Mouse (Mus musculus) heart, embryonic 12.5 days (tissue): Measurements from ENCODE around the gene Mettl6. TPM values are rescaled to one million over a fixed set of nuclear protein-coding genes. Genes with fewer than 3 reads are reported as not detected.

Experiments used
- ATAC-seq: fragments of 200-750 bp; cut with Nextera tagmentation; 2 replicates; pipeline ENCODE4 v1.8.0; 2017; ENCODE audit warnings: moderate TSS enrichment, moderate library complexity; ENCODE audit not compliant: insufficient number of reproducible peaks, low FRiP score
- H3K27ac ChIP-seq: fragments of 300-500 bp; sonication (generic); 2 replicates; pipeline ENCODE4 v1.5.1; 2016; ENCODE audit warnings: mild to moderate bottlenecking, moderate library complexity; ENCODE audit not compliant: poor library complexity, severe bottlenecking
- H3K27me3 ChIP-seq: fragments of 300-500 bp; sonication (generic); replicated peaks from 2 replicates; pipeline ENCODE4 v1.6.1; 2016; ENCODE audit warnings: mild to moderate bottlenecking, moderate library complexity
- H3K36me3 ChIP-seq: fragments of 300-500 bp; sonication (generic); 2 replicates; pipeline ENCODE4 v1.6.1; 2016; ENCODE audit warnings: mild to moderate bottlenecking, moderate library complexity
- H3K4me1 ChIP-seq: fragments of 300-500 bp; sonication (generic); replicated peaks from 2 replicates; pipeline ENCODE4 v1.6.1; 2016; ENCODE audit warnings: mild to moderate bottlenecking
- H3K4me2 ChIP-seq: fragments of 300-500 bp; sonication (generic); 2 replicates; pipeline ENCODE4 v1.6.1; 2016; ENCODE audit warnings: mild to moderate bottlenecking, moderate library complexity
- H3K4me3 ChIP-seq: fragments of 300-500 bp; sonication (generic); 2 replicates; pipeline ENCODE4 v1.5.1; 2016; ENCODE audit warnings: mild to moderate bottlenecking
- H3K9ac ChIP-seq: fragments of 300-500 bp; sonication (generic); 2 replicates; pipeline ENCODE4 v1.6.1; 2016; ENCODE audit warnings: mild to moderate bottlenecking, moderate library complexity
- H3K9me3 ChIP-seq: fragments of 300-500 bp; sonication (generic); replicated peaks from 2 replicates; pipeline ENCODE4 v1.6.1; 2016; ENCODE audit warnings: mild to moderate bottlenecking, moderate library complexity
- WGBS: fragments of 180-500 bp; shearing (Covaris S2); methylation state at CpG from one replicate; pipeline ENCODE4 v1.1.7; 2016; 5-methylcytosine and 5-hydroxymethylcytosine counted together
- polyA plus RNA-seq: library from polyadenylated mRNA; unstranded; fragments of >200 nt; fragmentation: Nextera tagmentation; extraction: Ambion mirVana; gene quantifications from 2 replicates; pipeline ENCODE4 v1.2.1, GENCODE M21; 2016

Gene Mettl6
- polyA plus RNA-seq, result 46.4 and 49.7 TPM in 2 replicates

GRCm38 (mm10) chr14:31494975-31495455, at the start of gene Mettl6:
Gene Mettl6 (minus strand): TSS chr14:31495040.
- ATAC-seq, result peak; percentile 90
- Histone ChIP-seq H3K4me3 (peak within 1 kb of the TSS; percentile 89), H3K36me3 (peaks cover 43% of the 10 kb centered on the region), H3K4me2 (peak within 1 kb of the TSS; percentile 93), H3K4me1 (peaks cover 34% of the 10 kb centered on the region), H3K27me3 (no peaks in the 10 kb centered on the region), H3K27ac (peak within 1 kb of the TSS; percentile 83), H3K9me3 (no peaks in the 10 kb centered on the region), H3K9ac (peak within 1 kb of the TSS; percentile 90)
- under 1% methylated on average over 49 of the region's 49 CpGs for WGBS

DNA sequence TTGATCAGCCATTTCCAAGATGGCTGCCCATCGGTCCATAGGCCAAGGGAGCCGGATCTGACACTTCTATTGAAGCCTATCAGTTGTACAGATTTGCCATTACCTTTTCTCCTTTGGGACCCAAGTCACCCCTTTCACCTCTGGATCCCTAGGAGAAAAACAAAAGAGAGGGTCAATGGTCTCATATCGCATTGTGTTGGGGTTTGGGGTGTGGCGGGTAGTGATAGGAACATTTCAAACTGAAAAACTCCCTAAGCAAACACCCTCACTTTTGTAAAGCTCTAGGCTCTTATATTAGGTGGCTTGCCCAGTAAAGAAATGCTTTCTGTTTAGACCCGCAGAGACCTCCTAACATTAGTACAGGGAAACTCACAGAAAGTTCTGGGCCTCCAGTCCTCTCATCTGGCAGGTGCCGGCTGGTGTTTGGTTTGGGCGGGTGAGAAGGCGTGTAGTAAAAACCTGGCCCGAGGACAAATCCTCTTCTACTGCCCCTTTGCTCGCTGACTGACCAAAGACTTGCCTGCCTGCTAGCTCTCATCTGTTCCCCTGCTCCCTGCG, 49.1 kb upstream of the Mettl6 start:
- ATAC-seq, result no peak
- H3K27me3 ChIP-seq, result peaks cover 17% of the 10 kb centered on the region
- H3K4me3 ChIP-seq, result no peak overlapping the region
- H3K36me3 ChIP-seq, result peaks cover 6% of the 10 kb centered on the region; the same call in 1 of the 2 replicates
- peaks cover 6% of the 10 kb centered on the region; the same call in 1 of the 2 replicates for H3K9me3 ChIP-seq
- no peak overlapping the region for H3K9ac ChIP-seq
- no peak overlapping the region for H3K27ac ChIP-seq
- H3K4me2 ChIP-seq, result no peak overlapping the region
- H3K4me1 ChIP-seq, result peaks cover 10% of the 10 kb centered on the region; the same call in 1 of the 2 replicates
- 78% methylated on average over 11 of the region's 11 CpGs for WGBS

DNA sequence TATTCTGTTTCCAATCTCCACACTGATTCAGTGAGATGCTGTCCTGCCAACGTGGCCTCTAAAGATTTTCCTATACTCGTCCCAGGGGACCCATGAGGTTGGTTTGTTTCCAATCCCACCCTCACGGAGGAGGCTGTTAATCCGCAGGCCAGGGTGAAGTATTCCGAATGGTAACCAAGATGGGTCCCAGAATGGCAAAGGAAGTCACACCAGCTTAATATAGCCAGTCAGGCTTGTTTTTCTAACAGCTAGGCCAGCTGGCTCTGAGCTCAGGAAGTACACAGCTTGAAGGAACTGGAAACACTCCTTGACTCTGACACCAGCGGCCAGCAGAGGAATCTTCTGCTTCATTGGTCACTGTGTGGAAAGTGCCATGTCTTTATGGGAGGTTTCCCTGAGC, 42.5 kb upstream of the Mettl6 start:
- no peaks in the 10 kb centered on the region for H3K9me3 ChIP-seq
- H3K9ac ChIP-seq, result no peak overlapping the region
- no peaks in the 10 kb centered on the region for H3K27me3 ChIP-seq
- H3K27ac ChIP-seq, result no peak overlapping the region
- WGBS, result 60% methylated on average over 6 of the region's 6 CpGs
- H3K4me1 ChIP-seq, result no peaks in the 10 kb centered on the region
- no peak overlapping the region for H3K4me3 ChIP-seq
- H3K36me3 ChIP-seq, result no peaks in the 10 kb centered on the region
- ATAC-seq, result no peak; the same call in 1 of the 2 replicates
- H3K4me2 ChIP-seq, result no peak overlapping the region

GRCm38 (mm10) chr14:31532656-31533055, 37.8 kb upstream of the Mettl6 start:
- Histone ChIP-seq H3K4me2 (no peak overlapping the region), H3K9ac (no peak overlapping the region), H3K27ac (no peak overlapping the region), H3K4me3 (no peak overlapping the region), H3K36me3 (no peaks in the 10 kb centered on the region), H3K9me3 (no peaks in the 10 kb centered on the region), H3K4me1 (no peaks in the 10 kb centered on the region), H3K27me3 (no peaks in the 10 kb centered on the region)
- ATAC-seq, result no peak
- 58% methylated on average over 3 of the region's 3 CpGs for WGBS

DNA sequence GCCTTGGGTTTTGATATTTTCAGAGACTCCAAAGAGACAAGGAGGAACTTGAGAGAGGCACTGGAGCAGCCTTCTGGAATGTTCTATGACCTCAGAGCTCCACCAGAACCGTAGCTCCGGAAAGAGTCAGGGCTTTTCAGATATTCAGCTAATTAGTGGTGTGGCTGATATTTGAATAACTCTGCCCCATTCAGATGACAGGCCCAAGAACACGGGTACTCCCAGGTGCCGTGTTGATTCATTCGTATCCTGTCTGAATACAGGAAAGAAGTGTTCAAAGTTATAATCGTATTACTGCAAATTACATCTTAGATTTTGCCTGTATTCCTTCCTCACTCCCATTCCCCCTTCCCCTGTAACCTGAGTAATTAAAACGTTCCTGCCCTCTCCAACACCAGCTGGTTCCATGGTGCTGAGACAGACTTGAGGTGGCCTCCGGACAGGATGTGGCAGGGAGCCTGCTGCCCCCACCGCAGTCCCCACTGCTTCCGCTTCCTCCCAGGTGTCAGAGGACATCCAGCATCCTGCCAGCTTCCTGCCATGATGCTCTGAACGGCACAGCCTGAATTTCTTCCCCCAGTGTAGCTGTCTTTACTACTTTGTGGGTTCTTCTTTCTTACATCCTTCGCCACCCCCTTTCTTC, 36.8 kb upstream of the Mettl6 start:
- Histone ChIP-seq H3K36me3 (no peaks in the 10 kb centered on the region), H3K4me1 (no peaks in the 10 kb centered on the region), H3K4me2 (no peak overlapping the region), H3K27ac (no peak overlapping the region), H3K9ac (no peak overlapping the region), H3K4me3 (no peak overlapping the region), H3K27me3 (no peaks in the 10 kb centered on the region), H3K9me3 (no peaks in the 10 kb centered on the region)
- ATAC-seq, result peak; percentile 36; the same call in 1 of the 2 replicates
- 54% methylated on average over 12 of the region's 12 CpGs for WGBS

DNA sequence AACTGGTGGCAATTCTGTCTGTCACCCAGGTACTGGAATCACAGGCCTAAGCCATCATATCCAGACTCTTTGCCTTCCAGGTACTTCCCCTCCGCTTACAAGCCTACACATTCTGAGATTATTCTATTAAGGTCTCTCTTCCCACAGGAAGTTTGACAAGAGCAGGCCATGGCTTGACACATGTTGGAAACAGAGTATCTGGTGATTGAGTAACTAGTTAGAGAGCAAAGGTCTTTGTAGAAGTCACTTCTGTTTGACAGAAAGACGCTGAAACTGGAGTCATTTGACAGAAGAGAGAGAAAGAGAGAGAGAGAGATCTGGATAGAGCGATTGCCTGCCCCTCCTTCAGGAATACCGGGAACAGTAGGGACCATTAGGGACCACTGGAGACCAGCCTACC, 36.0 kb upstream of the Mettl6 start:
- Histone ChIP-seq H3K27me3 (no peaks in the 10 kb centered on the region), H3K9ac (no peak overlapping the region), H3K4me2 (no peak overlapping the region), H3K36me3 (peaks cover under 1% of the 10 kb centered on the region; the same call in 1 of the 2 replicates), H3K4me3 (no peak overlapping the region), H3K4me1 (no peaks in the 10 kb centered on the region), H3K9me3 (no peaks in the 10 kb centered on the region), H3K27ac (no peak overlapping the region)
- ATAC-seq, result no peak
- 85% methylated on average over 4 of the region's 4 CpGs for WGBS

- ATAC-seq, result no peak
- H3K9ac ChIP-seq, result no peak overlapping the region
- H3K36me3 ChIP-seq, result peaks cover 5% of the 10 kb centered on the region; the same call in 1 of the 2 replicates
- no peaks in the 10 kb centered on the region for H3K4me1 ChIP-seq
- WGBS, result 70% methylated on average over 7 of the region's 7 CpGs
- H3K4me3 ChIP-seq, result no peak overlapping the region
- H3K27ac ChIP-seq, result no peak overlapping the region
- no peaks in the 10 kb centered on the region for H3K9me3 ChIP-seq
- no peak overlapping the region for H3K4me2 ChIP-seq
- no peaks in the 10 kb centered on the region for H3K27me3 ChIP-seq
Observed at GRCm38 (mm10) chr14:31525040-31525810, 30.4 kb upstream of the Mettl6 start.

DNA sequence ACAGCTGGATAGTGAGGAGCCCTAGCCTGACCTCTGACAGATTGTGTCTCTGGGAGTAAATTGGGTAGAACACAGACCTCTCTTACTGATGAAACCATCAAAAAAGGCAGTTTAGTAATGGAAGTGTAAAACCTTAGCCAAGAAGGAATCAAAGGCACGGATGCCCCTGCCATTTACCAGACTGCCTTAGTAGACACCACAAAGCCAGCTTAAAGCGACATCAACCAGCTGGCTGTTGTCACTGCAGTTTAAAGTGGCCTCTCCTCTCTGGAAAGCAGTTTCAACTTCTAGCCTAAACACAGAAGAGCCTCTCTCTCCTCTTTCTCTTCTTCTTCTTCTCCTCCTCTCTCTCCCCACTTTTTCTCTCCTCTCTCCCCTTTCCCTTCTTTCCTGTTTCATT, 26.5 kb upstream of the Mettl6 start:
- no peaks in the 10 kb centered on the region for H3K9me3 ChIP-seq
- H3K9ac ChIP-seq, result no peak overlapping the region
- ATAC-seq, result no peak
- peaks cover 3% of the 10 kb centered on the region; the same call in 1 of the 2 replicates for H3K4me1 ChIP-seq
- WGBS, result 65% methylated on average over 2 of the region's 2 CpGs
- H3K27ac ChIP-seq, result no peak overlapping the region
- H3K4me2 ChIP-seq, result no peak overlapping the region
- peaks cover 5% of the 10 kb centered on the region; the same call in 1 of the 2 replicates for H3K36me3 ChIP-seq
- no peak overlapping the region for H3K4me3 ChIP-seq
- no peaks in the 10 kb centered on the region for H3K27me3 ChIP-seq

- Histone ChIP-seq H3K4me1 (peaks cover 3% of the 10 kb centered on the region; the same call in 1 of the 2 replicates), H3K27me3 (no peaks in the 10 kb centered on the region), H3K36me3 (no peaks in the 10 kb centered on the region), H3K9me3 (no peaks in the 10 kb centered on the region; the same call in 1 of the 2 replicates), H3K9ac (no peak overlapping the region), H3K27ac (no peak overlapping the region), H3K4me3 (no peak overlapping the region), H3K4me2 (peak overlapping the region; percentile 42)
- no peak for ATAC-seq
- WGBS, result 24% methylated on average over 3 of the region's 3 CpGs
Observed at GRCm38 (mm10) chr14:31519165-31519564, 24.3 kb upstream of the Mettl6 start.

DNA sequence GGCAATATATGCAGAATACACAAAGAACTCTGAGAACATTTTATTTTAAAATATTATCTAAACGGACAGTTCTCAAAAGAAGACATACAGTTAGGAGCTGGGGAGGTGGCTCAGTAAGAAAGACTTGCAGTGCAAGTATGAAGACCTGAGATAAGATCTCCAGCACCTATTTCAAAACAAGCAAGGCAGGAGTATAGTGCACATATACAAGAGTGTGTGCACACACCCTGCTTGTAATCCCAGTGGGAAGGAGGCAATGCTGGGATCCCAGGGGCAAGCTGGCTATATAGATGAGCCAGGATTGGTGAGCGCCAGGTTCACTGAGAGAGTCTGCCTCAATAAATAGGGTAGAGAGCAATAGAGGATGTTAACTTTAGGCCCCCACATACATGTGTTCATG, 21.1 kb upstream of the Mettl6 start:
- H3K4me3 ChIP-seq, result no peak overlapping the region
- no peak overlapping the region for H3K9ac ChIP-seq
- 83% methylated on average over 2 of the region's 2 CpGs for WGBS
- H3K27ac ChIP-seq, result no peak overlapping the region
- no peaks in the 10 kb centered on the region for H3K27me3 ChIP-seq
- peaks cover 3% of the 10 kb centered on the region; the same call in 1 of the 2 replicates for H3K4me1 ChIP-seq
- H3K36me3 ChIP-seq, result peaks cover 5% of the 10 kb centered on the region; the same call in 1 of the 2 replicates
- ATAC-seq, result no peak
- no peak overlapping the region for H3K4me2 ChIP-seq
- no peaks in the 10 kb centered on the region; the same call in 1 of the 2 replicates for H3K9me3 ChIP-seq

GRCm38 (mm10) chr14:31510322-31510721, 15.5 kb upstream of the Mettl6 start:
- peaks cover 48% of the 10 kb centered on the region for H3K36me3 ChIP-seq
- H3K4me2 ChIP-seq, result no peak overlapping the region
- H3K9ac ChIP-seq, result no peak overlapping the region
- ATAC-seq, result no peak
- no peak overlapping the region for H3K4me3 ChIP-seq
- WGBS, result 94% methylated on average over 3 of the region's 3 CpGs
- H3K27ac ChIP-seq, result no peak overlapping the region
- no peaks in the 10 kb centered on the region; the same call in 1 of the 2 replicates for H3K9me3 ChIP-seq
- no peaks in the 10 kb centered on the region for H3K27me3 ChIP-seq
- peaks cover 4% of the 10 kb centered on the region; the same call in 1 of the 2 replicates for H3K4me1 ChIP-seq
